Mouse (Mus musculus): ENCODE measurements around the gene Hacd3. TPM values are rescaled to one million over a fixed set of nuclear protein-coding genes. Genes with fewer than 3 reads are reported as not detected.

Hacd3 gene
- total RNA-seq (2015) (10.6 and 12.9 TPM in 2 replicates), total RNA-seq (2017) (21.3 and 23.7 TPM in 2 replicates)

DNA sequence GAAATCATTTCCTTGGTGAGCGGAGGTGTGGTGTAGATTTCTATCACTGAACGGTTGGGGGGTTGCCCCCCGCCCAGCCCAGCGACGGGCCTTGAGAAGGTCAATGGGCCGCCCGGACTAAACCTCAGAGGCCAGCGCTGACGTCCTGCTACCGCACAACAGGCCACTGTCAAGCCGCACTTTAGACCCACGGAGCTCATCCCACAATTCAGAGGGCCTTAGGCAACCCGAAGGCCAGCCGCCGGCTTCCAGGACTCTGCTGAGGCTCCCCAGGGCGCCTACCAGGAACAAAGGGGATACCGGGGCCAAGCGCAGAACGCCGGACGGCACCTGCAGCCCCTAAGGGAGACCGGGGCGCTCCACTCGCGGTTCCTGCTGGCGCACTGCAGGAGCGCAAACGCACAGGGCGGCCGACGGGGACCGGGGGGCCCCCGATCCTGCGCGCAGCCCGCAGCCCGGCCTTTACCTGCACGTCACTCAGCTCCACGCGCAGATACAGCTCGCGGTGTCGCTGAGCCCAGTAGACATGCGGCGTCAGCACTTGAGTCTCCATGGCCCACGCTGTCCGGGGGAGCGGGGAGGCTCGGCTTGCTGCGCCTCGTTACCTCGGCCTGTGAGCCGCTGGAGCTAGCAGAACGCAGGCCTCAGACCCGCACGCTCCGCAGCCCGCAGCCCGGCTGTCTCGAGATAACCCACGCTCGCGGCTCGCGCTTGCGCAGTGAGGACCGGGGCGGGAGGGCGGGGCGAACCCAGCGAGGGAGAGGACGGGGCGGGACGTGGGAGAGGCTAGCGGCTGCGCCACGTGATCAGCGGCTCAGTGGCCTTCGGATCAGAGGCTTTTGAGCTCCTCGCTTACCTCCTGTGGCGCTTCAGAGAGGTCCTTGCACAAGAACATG, at the start of gene Hacd3:
TSS of gene Hacd3 (minus strand) at position 703 of the 896 bp plus-strand sequence.
- ATAC-seq (ENCODE audit: poor library complexity, severe bottlenecking) = peak; percentile 91

DNA sequence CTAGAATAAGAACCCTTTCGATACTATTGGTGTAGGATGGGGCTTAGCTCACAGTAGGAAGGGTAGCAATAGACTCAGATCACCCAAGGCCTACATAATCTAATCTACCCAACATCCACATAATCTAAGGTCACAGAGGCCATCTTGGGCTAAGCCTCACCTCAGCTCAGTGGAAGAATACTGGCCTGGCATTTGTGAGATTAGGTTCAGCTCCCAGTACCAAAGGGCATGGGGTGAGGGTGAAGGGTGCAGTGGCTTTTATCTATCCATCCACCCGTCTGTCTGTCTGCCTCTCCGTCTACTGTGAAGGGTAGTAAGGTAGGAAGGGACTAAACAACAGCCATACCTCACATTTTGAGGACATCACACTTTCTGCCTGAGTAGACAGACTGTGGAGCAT, 49.1 kb upstream of the Hacd3 start:
- ATAC-seq (ENCODE audit: poor library complexity, severe bottlenecking) = no peak

DNA sequence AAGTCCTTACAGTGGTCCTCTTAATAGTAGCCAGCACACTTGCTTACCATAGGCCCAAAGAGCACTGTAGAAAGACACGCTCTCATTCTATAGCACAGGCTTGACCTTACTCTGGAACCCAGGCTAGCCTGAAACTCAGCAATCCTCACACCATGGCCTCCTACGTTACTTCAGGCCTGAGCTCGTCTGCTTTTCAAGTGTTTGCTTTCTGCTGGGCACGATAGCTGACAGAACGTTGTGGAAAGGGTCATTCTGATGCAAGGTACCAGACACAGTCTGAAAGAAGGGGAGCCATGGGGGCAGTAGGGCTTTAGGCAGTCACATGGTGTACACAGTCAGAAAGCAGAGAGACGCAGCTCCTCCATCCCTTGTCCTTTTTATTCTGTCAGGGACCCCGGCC, 42.8 kb upstream of the Hacd3 start:
- ATAC-seq (ENCODE audit: poor library complexity, severe bottlenecking) = no peak

DNA sequence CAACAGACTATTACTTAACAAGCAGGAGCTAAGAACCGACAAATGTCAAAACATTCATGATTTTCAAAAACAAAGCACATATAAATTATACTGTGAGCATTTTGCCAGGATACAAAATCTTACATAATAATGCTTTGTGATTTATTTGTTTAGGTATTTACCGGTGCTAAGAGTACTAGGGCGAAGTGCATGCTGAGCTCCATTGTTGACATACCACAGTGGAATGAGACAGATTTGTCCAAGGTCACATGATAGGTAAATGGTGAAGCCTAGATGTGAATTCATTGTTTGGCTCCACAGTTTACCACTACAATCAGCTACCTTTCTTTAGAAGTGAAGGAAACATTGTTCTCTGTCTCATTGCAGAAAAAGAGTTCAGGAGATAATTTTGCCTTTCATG, 29.5 kb upstream of the Hacd3 start:
- ATAC-seq (ENCODE audit: poor library complexity, severe bottlenecking) = no peak

DNA sequence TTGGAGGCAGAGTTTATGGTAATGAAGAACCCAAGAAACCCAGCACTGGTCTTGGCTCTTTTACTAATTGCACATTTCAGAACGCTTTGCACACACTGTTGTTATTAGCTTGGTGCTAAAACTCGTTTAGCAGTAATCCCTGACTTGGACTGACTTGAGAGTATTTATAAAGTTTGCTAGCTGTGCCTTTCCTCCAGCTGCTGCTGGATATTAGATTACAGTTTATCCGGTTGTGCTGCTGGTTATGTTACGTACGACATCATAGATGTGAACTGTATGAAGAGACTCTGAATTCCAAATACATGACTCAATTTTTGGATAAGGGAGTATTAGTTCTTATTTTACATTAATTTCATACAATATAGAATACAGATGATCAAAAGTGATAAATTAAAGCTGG, 27.9 kb upstream of the Hacd3 start:
- no peak for ATAC-seq (ENCODE audit: poor library complexity, severe bottlenecking)

DNA sequence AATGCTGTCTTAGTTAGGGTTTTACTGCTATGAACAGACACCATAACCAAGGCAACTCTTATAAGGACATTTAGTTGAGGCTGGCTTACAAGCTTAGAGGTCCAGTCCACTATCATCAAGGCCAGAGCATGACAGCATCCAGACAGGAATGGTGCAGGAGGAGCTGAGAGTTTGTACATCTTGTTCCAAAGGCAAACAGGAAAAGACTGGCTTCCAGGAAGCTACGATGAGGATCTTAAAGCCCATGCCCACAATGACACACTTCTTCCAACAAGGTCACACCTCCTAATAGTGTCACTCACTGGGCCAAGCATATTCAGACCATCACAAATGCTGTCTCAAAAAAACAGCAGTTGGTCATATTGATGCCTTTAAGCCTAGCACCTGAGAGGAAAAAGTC, 25.5 kb upstream of the Hacd3 start:
- ATAC-seq (ENCODE audit: poor library complexity, severe bottlenecking) = no peak

DNA sequence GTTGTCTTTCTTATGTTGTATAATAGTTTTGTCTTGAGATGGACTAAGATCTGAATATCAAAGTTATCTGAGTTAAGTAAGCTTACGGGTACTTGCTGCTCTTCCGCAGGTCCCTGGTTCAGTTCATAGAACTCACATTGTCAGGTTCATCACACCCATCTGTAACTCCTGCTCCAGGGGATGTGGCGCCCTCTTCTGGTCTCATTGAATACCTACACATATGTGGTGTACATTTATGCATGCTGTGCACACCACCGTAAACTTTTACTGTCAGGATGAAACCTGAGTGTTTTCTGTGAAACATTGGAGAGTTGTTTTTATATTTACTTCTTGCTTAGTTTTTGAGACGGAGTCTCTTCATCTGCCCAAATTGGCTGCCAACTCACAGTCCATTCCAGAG, 19.9 kb upstream of the Hacd3 start:
- ATAC-seq (ENCODE audit: poor library complexity, severe bottlenecking) = no peak

DNA sequence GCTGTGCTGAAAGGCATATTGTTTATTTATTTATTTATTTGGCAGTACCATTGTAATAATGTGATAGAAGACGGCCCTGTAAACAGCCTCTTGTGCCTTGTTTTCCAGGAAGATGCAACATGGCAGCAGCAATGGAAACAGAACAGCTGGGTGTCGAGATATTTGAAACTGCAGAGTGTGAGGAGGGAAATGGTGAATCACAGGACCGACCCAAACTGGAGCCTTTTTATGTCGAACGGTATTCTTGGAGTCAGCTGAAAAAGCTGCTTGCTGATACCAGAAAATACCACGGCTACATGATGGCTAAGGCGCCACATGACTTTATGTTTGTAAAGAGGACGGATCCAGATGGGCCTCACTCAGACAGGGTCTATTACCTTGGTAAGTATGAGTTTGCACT, 15.4 kb upstream of the Hacd3 start:
- no peak for ATAC-seq (ENCODE audit: poor library complexity, severe bottlenecking)

DNA sequence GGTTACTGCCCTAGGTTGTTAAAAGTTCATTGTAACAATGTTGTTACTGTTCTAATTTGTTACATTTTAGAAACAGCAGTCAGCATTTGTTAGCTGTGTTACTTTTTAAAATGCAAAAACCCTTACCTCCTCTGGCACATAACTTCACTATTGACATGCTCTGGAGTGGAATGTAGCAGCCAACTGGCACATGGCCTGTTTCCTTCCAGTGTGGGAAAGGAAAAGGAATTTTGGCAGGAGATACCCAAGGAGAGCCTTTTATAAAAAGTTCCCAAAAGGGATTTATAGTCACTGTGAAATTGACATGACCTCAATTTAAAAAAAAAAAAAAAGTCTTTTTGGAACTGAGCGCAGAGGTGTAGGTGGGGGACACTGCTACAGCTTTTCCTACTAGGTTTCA, 15.0 kb upstream of the Hacd3 start:
- ATAC-seq (ENCODE audit: poor library complexity, severe bottlenecking) = no peak

DNA sequence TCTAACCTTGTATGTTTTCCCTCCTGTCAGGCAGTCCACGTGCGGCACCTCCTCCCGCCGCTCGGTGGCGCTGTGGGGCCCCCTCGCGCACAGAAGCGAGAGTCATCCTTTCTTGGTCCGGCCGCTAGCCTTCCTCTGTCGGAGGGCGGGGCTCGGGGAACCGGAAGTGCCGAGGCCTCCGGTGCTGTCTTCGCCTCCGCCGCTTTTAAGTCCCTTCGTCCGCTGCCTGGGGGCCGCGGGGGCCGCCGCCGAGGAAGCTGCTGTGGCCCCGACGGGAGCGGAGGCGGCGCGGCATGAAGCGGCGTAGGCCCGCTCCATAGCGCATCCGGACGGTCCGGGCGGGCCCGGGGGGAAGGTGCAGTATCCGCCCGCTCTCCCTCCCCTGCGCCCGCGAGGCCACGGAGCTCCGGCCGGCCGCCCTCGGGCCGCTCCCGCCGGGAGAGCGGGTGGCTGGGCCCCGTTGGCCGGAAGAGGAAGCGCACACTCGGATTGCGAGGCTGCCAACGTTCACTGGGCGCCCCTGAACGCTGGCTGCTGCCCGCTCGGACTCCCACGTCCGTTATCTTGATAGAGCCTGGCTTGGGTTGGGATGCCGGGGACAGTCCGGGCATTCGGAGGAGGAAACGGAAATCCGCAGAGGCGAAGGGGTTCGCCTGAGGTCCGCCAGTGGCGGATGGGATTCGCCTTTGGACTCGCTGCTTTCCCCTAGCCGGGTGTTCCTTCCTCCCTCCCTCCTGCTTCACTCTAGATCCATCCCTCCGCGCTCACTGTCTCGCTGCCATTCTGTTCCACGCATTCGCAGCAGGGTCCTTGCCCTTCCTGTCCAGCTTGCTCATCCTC, 11.0 kb upstream of the Hacd3 start, which contains the start of gene Dpp8:
TSS of gene Dpp8 (plus strand) at position 146 of the 840 bp plus-strand sequence.
- ATAC-seq (ENCODE audit: poor library complexity, severe bottlenecking) = peak; percentile 97

DNA sequence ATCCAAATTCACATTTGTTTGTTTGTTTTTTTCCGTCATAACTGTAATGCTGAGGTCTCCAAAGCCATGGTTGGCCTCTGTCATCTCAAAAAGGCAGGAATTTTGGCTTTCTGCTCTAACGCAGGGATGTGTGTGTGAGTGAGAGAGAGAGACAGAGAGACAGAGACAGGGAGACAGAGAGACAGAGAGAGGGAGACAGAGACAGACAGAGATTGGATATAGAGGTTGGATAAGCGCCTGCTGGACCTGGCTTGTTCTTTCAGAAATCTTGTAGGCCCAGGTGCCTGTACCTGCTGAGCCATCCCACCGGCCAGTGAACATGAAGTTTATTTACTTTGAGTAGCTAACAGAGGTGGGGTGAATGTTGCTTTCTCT, 10.4 kb upstream of the Hacd3 start:
- peak; percentile 15 for ATAC-seq (ENCODE audit: poor library complexity, severe bottlenecking)

DNA sequence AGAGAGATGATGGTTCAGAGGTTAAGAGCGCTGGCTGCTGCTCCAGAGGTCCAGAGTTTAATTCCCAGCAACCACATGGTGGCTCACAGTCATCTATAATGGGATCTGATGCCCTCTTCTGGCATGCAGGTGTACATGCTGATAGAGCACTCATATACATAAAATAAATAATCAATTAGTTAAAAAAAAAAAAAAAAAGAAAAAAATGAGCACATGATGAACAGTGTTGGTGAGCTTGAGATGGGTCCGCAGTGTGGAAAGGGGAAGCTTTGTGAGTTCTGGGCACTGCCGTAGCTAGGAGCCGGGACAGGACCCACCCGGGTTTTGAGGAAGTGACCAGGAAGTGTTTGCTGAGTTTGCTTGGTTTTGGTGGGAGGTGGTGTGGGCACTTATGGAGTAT, 9.9 kb upstream of the Hacd3 start:
- ATAC-seq (ENCODE audit: poor library complexity, severe bottlenecking) = peak; percentile 59

DNA sequence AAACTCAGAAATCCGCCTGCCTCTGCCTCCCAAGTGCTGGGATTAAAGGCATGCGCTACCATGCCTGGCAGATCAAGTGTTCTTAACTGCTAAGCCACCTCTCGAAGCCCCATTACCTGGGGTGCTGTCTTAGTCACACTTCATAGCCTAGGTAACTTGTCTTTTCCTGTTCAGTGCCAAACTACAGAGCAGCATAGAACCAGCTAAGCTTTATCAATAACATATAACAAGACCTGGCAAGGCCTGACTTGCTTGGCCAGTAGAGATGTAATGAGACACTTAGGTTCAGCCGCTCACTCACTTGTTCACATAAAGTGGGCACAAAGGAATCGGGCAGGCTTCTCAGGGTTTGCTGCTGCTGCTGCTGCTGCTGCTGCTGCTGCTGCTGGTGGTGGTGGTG, 6.8 kb upstream of the Hacd3 start:
- ATAC-seq (ENCODE audit: poor library complexity, severe bottlenecking) = no peak

DNA sequence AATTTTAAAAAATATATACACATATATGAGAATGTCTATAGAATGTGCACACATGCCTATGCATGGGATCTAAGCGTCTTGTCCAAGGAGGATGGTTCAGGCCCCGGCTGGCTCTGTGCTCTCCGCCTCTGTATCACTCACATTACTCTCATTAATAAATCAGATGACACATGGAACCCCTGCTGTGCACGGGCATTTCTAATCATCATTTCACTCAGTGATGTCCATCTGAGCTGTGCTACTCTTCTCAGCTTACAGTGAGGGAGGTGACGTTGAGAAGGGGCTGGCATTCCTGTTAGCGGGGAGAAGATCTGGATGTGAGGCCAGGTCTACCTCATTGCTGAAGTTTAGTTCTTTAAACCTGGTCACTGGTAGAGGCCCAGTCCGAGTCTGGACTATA, 5.7 kb upstream of the Hacd3 start:
- ATAC-seq (ENCODE audit: poor library complexity, severe bottlenecking) = no peak

DNA sequence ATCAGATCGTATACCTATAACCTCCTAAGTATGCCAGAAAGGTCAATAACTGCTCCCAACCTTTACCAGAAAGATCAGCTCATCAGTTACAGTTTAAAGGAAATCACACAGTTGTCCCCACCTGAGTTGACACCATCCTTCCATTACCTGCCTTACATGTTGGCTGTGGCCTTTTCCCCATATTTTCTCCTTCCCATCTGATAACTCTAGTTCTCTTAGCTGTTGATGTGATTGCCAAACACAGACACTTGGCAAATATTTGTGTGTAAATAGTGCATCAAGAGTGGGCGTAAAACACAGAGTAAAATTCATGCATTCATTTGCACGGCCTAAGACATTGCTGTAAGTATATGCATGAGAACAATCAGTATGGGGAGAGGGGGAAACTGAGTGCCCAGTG, 2.0 kb upstream of the Hacd3 start:
- no peak for ATAC-seq (ENCODE audit: poor library complexity, severe bottlenecking)

DNA sequence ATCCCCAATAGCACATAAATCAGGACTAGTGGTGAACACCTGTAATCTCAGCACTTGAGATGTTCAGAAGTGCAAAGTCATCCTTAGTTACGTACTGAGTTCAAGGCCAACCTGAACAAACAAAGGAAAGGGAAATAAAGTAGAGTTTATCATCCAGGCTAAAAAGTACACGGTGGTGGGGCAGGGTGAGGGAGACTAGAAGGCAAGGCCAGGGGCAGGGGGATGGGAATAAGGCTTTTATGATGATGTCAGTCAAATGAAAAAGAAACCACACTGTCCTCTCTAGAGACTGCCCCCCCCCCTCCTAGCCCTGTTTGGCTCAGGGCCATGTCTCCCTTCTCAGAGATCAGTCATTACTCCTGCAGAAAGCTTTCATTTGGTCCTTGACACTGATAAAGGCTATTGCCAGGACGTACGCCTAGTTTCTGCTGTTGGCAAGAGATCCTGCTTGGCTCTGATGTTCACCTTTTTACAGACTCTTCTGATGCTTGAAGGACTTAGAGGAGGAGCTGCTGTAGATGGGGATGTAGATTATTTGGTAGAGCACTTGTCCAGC, 1.2 kb upstream of the Hacd3 start:
- ATAC-seq (ENCODE audit: poor library complexity, severe bottlenecking) = no peak

DNA sequence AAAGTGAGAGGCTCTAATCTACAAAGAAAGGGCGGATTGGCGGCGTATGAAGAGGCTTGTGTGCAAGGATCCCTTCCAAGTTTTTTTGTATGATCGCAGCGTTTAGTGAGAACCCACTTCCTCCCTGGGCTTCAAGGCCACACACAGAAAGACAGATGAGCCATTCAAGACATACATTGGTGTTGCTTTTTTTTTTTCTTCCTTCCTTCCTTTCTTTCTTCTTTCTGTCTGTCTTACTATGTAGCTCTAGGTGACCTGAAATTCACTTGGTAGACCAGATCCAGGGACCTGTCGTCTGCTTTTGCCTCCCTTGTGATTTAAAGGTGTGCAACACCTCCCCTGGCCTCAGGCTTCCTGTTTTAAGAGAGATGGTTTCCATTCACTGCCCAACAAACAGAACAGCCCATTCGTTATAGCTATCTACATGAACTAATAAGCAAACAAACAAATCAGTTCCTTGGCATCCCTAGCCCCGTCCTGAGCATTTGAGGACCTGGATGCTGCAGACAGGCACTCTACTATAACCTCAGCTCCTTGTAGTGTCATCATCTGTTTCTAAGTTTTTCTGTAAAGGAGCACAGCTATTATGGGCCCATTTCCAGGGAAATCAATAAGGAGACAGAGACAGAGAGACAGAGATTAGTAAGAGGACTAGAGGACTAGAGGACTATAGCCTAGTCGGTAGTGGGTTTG, 540 bp upstream of the Hacd3 start:
- ATAC-seq (ENCODE audit: poor library complexity, severe bottlenecking) = peak; percentile 68

DNA sequence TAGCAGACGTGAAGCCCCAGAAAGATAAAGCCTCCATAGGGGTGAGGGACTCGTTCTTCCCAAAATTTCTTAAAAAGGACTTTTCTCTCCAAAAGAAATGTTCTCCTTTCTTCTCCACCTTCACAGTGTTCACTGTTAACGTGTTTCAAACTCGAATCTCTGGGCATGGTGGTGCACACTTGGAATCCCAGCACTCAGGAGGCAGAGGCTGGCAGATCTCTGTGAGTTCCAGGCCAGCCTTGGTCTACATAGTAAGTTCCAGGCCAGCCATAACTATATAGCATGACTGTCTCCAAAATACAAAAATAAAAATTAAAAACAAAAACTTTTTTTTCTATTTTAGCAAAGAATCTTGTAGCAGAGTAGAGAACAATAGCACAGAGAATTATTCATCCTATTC, 1.4 kb downstream of the Hacd3 start:
- ATAC-seq (ENCODE audit: poor library complexity, severe bottlenecking) = no peak

DNA sequence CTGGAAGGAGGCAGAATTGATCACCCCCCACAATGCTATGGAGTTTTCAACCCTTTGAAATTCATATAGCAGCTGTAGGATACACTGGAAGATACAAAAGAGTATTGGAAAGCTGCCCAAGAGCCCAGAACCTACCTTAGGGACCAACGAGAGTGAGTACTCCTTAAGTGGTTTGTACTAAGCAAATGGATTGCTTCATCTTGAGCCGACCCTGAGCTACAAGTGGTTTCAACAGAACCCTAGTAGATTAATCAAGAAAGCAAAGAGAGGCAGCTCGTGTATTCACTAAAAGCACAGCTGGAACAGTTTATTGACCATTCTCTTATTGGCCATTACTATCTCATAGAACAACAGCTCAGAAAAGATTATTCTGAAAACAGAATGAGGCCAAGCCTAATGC, 2.3 kb downstream of the Hacd3 start:
- no peak for ATAC-seq (ENCODE audit: poor library complexity, severe bottlenecking)

DNA sequence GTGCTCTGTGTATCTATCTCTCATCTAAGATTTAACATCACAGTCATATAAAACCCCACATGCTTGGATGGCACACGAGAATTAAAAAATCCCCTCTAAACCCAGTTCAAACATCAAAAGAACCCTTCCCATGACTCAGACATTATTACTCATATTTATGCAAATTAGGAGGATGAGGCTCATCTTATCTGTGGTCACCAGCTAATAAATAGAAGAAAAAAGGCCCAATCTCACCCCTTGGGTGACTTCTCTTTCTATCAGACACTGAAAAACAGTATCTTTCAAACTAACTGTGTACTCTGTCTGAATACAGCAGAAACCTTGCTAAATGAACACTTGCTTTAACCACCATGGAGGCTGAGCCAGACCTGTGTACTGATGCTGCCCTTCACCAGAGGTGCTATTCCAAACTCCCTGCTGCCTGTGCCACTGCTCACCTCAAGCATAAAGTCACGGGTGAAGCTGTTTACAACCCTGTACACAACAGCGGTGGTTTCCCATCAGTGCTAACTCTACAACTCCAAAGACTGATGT, 2.8 kb downstream of the Hacd3 start:
- no peak for ATAC-seq (ENCODE audit: poor library complexity, severe bottlenecking)

DNA sequence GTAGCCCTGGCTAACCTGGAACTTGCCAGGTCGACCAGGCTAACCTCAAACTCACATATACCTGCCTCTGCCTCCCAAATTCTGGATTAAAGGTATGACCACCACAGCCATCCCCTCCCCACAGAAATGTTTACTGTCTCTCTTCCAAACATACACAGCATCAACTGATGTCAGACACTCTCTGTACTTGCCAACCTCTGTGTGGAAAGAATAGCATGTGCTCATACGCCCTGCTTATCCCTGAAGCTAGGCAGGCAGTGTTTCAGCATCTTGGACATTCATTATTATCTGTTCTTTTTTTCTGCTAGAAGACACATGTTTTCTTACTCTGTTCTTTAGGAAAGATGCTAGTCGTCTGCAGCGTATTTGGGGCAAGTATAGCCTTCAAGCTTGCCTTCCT, 3.6 kb downstream of the Hacd3 start:
- ATAC-seq (ENCODE audit: poor library complexity, severe bottlenecking) = no peak
